Mouse (Mus musculus): ENCODE data around the gene Cs. TPM values are rescaled to one million over a fixed set of nuclear protein-coding genes. Genes with fewer than 3 reads are reported as not detected.

The Cs gene
- polyA plus RNA-seq, 1 experiment from 2014 or later: 297 TPM

GRCm38 (mm10) chr10:128376099-128376454 is 38.5 kb downstream of the Cs start:
- Histone ChIP-seq H3K27me3 (ENCODE audit: control insufficient read depth, insufficient read depth, low read length) (no peaks in the 10 kb centered on the region; the same call in 1 of the 2 replicates), H3K27ac (ENCODE audit: low read depth, low read length) (peak overlapping the region; percentile 94), H3K9me3 (ENCODE audit: control insufficient read depth, low read length) (no peaks in the 10 kb centered on the region), H3K4me2 (ENCODE audit: low read depth, low read length) (peak overlapping the region; percentile 77), H3K9ac (replicated peaks; ENCODE audit: low read depth, low read length) (peak overlapping the region; percentile 98; the same call in 1 of the 2 replicates), H3K4me3 (ENCODE audit: low read depth, low read length) (peak overlapping the region; percentile 94), H3K4me1 (ENCODE audit: control insufficient read depth, insufficient read depth, low read length) (peaks cover 19% of the 10 kb centered on the region), H3K36me3 (ENCODE audit: control insufficient read depth, insufficient read depth, low read length) (peaks cover 21% of the 10 kb centered on the region; the same call in 1 of the 2 replicates)
- 40% methylated on average over 4 of the region's 4 CpGs for WGBS
- ATAC-seq (ENCODE audit: low read depth): no peak

- ATAC-seq (ENCODE audit: low read depth): peak; percentile 90
- H3K4me1 ChIP-seq (ENCODE audit: control insufficient read depth, insufficient read depth, low read length): peaks cover 19% of the 10 kb centered on the region
- 0% methylated on average over 44 of the region's 73 CpGs for WGBS
- no peaks in the 10 kb centered on the region for H3K9me3 ChIP-seq (ENCODE audit: control insufficient read depth, low read length)
- peak within 1 kb of the TSS; percentile 77 for H3K4me2 ChIP-seq (ENCODE audit: low read depth, low read length)
- H3K27me3 ChIP-seq (ENCODE audit: control insufficient read depth, insufficient read depth, low read length): no peaks in the 10 kb centered on the region; the same call in 1 of the 2 replicates
- peak within 1 kb of the TSS; percentile 98 for H3K9ac ChIP-seq (replicated peaks; ENCODE audit: low read depth, low read length)
- H3K36me3 ChIP-seq (ENCODE audit: control insufficient read depth, insufficient read depth, low read length): peaks cover 25% of the 10 kb centered on the region
- H3K27ac ChIP-seq (ENCODE audit: low read depth, low read length): peak within 1 kb of the TSS; percentile 94
- H3K4me3 ChIP-seq (ENCODE audit: low read depth, low read length): peak within 1 kb of the TSS; percentile 94
Measured at GRCm38 (mm10) chr10:128376455-128377211, 39.1 kb downstream of the Cs start, which contains the start of gene Ankrd52. TSS of gene Ankrd52 (plus strand) at chr10:128377115.

GRCm38 (mm10) chr10:128377222-128377939 is 39.8 kb downstream of the Cs start:
- ATAC-seq (ENCODE audit: low read depth): peak; percentile 75
- peak overlapping the region; percentile 98 for H3K9ac ChIP-seq (replicated peaks; ENCODE audit: low read depth, low read length)
- peaks cover 32% of the 10 kb centered on the region for H3K36me3 ChIP-seq (ENCODE audit: control insufficient read depth, insufficient read depth, low read length)
- H3K27ac ChIP-seq (ENCODE audit: low read depth, low read length): peak overlapping the region; percentile 94
- whole genome bisulfite sequencing: under 1% methylated on average over 46 of the region's 47 CpGs
- H3K27me3 ChIP-seq (ENCODE audit: control insufficient read depth, insufficient read depth, low read length): no peaks in the 10 kb centered on the region; the same call in 1 of the 2 replicates
- H3K4me3 ChIP-seq (ENCODE audit: low read depth, low read length): peak overlapping the region; percentile 94
- H3K9me3 ChIP-seq (ENCODE audit: control insufficient read depth, low read length): no peaks in the 10 kb centered on the region
- H3K4me1 ChIP-seq (ENCODE audit: control insufficient read depth, insufficient read depth, low read length): peaks cover 19% of the 10 kb centered on the region
- H3K4me2 ChIP-seq (ENCODE audit: low read depth, low read length): peak overlapping the region; percentile 77

- Histone ChIP-seq H3K36me3 (ENCODE audit: control insufficient read depth, insufficient read depth, low read length) (peaks cover 38% of the 10 kb centered on the region), H3K9ac (replicated peaks; ENCODE audit: low read depth, low read length) (peak overlapping the region; percentile 98), H3K4me1 (ENCODE audit: control insufficient read depth, insufficient read depth, low read length) (peaks cover 19% of the 10 kb centered on the region), H3K27me3 (ENCODE audit: control insufficient read depth, insufficient read depth, low read length) (no peaks in the 10 kb centered on the region; the same call in 1 of the 2 replicates), H3K27ac (ENCODE audit: low read depth, low read length) (peak overlapping the region; percentile 94), H3K4me2 (ENCODE audit: low read depth, low read length) (peak overlapping the region; percentile 77), H3K9me3 (ENCODE audit: control insufficient read depth, low read length) (no peaks in the 10 kb centered on the region), H3K4me3 (ENCODE audit: low read depth, low read length) (peak overlapping the region; percentile 94)
- 53% methylated on average over 14 of the region's 14 CpGs for WGBS
- ATAC-seq (ENCODE audit: low read depth): 0 out of 2 replicates have a peak, but pooled peaks have one; percentile 0
Measured at GRCm38 (mm10) chr10:128377940-128378448, 40.5 kb downstream of the Cs start.

- H3K9ac ChIP-seq (replicated peaks; ENCODE audit: low read depth, low read length): peak overlapping the region; percentile 98
- H3K4me2 ChIP-seq (ENCODE audit: low read depth, low read length): peak overlapping the region; percentile 77
- no peak for ATAC-seq (ENCODE audit: low read depth)
- peaks cover 19% of the 10 kb centered on the region for H3K4me1 ChIP-seq (ENCODE audit: control insufficient read depth, insufficient read depth, low read length)
- peaks cover 43% of the 10 kb centered on the region for H3K36me3 ChIP-seq (ENCODE audit: control insufficient read depth, insufficient read depth, low read length)
- H3K27me3 ChIP-seq (ENCODE audit: control insufficient read depth, insufficient read depth, low read length): no peaks in the 10 kb centered on the region; the same call in 1 of the 2 replicates
- 35% methylated on average over 3 of the region's 3 CpGs for WGBS
- peak overlapping the region; percentile 94 for H3K4me3 ChIP-seq (ENCODE audit: low read depth, low read length)
- peak overlapping the region; percentile 94; the same call in 1 of the 2 replicates for H3K27ac ChIP-seq (ENCODE audit: low read depth, low read length)
- no peaks in the 10 kb centered on the region for H3K9me3 ChIP-seq (ENCODE audit: control insufficient read depth, low read length)
Measured at GRCm38 (mm10) chr10:128378462-128378861, 40.9 kb downstream of the Cs start.

GRCm38 (mm10) chr10:128379260-128379659 is 41.7 kb downstream of the Cs start:
- Histone ChIP-seq H3K27ac (ENCODE audit: low read depth, low read length) (no peak overlapping the region), H3K36me3 (ENCODE audit: control insufficient read depth, insufficient read depth, low read length) (peaks cover 51% of the 10 kb centered on the region)

GRCm38 (mm10) chr10:128380565-128380964 is 43.0 kb downstream of the Cs start:
- H3K9me3 ChIP-seq (ENCODE audit: control insufficient read depth, low read length): no peaks in the 10 kb centered on the region
- no peak overlapping the region for H3K9ac ChIP-seq (replicated peaks; ENCODE audit: low read depth, low read length)
- H3K4me2 ChIP-seq (ENCODE audit: low read depth, low read length): no peak overlapping the region
- ATAC-seq (ENCODE audit: low read depth): no peak
- peaks cover 19% of the 10 kb centered on the region for H3K4me1 ChIP-seq (ENCODE audit: control insufficient read depth, insufficient read depth, low read length)
- 90% methylated on average over 5 of the region's 5 CpGs for WGBS
- H3K36me3 ChIP-seq (ENCODE audit: control insufficient read depth, insufficient read depth, low read length): peaks cover 62% of the 10 kb centered on the region
- no peaks in the 10 kb centered on the region; the same call in 1 of the 2 replicates for H3K27me3 ChIP-seq (ENCODE audit: control insufficient read depth, insufficient read depth, low read length)
- no peak overlapping the region for H3K27ac ChIP-seq (ENCODE audit: low read depth, low read length)
- H3K4me3 ChIP-seq (ENCODE audit: low read depth, low read length): no peak overlapping the region

More at GRCm38 (mm10) chr10:128379260-128379659, 41.7 kb downstream of the Cs start:
- peaks cover 19% of the 10 kb centered on the region for H3K4me1 ChIP-seq (ENCODE audit: control insufficient read depth, insufficient read depth, low read length)
- H3K9ac ChIP-seq (replicated peaks; ENCODE audit: low read depth, low read length): no peak overlapping the region
- ATAC-seq (ENCODE audit: low read depth): no peak
- no peak overlapping the region for H3K4me3 ChIP-seq (ENCODE audit: low read depth, low read length)
- 94% methylated on average over 7 of the region's 7 CpGs for WGBS
- no peaks in the 10 kb centered on the region; the same call in 1 of the 2 replicates for H3K27me3 ChIP-seq (ENCODE audit: control insufficient read depth, insufficient read depth, low read length)
- no peak overlapping the region for H3K4me2 ChIP-seq (ENCODE audit: low read depth, low read length)
- H3K9me3 ChIP-seq (ENCODE audit: control insufficient read depth, low read length): no peaks in the 10 kb centered on the region

- Histone ChIP-seq H3K27ac (ENCODE audit: low read depth, low read length) (no peak overlapping the region), H3K36me3 (ENCODE audit: control insufficient read depth, insufficient read depth, low read length) (peaks cover 80% of the 10 kb centered on the region), H3K9ac (replicated peaks; ENCODE audit: low read depth, low read length) (no peak overlapping the region), H3K27me3 (ENCODE audit: control insufficient read depth, insufficient read depth, low read length) (no peaks in the 10 kb centered on the region), H3K4me1 (ENCODE audit: control insufficient read depth, insufficient read depth, low read length) (peaks cover 14% of the 10 kb centered on the region), H3K4me2 (ENCODE audit: low read depth, low read length) (no peak overlapping the region), H3K9me3 (ENCODE audit: control insufficient read depth, low read length) (no peaks in the 10 kb centered on the region), H3K4me3 (ENCODE audit: low read depth, low read length) (no peak overlapping the region)
- ATAC-seq (ENCODE audit: low read depth): no peak
- 90% methylated on average over 8 of the region's 8 CpGs for WGBS
Measured at GRCm38 (mm10) chr10:128382482-128382881, 44.9 kb downstream of the Cs start.
